Mouse (Mus musculus) left cerebral cortex, postnatal 36 days (tissue): Measurements from ENCODE around the gene Mcts2. TPM values are rescaled to one million over a fixed set of nuclear protein-coding genes. Genes with fewer than 3 reads are reported as not detected.
"Not testable (repeated sequence)": the region's sequence is repeated elsewhere in the genome, so short reads cannot be mapped to it uniquely, and the experiment has no call there.

ENCODE experiments used
- DNase-seq, 2 experiments: peaks; one replicate each; pipeline ENCODE4 v3.0.0; 2021 to 2022; ENCODE audit warnings: low spot score in 2 of 2, mixed read lengths in 1 of 2
- intact Hi-C: fragments of 180-260 bp; cut with DNase I; formaldehyde crosslinking; loops from one replicate; pipeline ENCODE4 v1.15.1; 2025
- total RNA-seq, 2 experiments: library from RNA; stranded (reverse); gene quantifications; 2 replicates each; pipeline ENCODE4 v1.2.3; 2021

The Mcts2 gene
- total RNA-seq = 10 to 100 TPM; 17.0 to 18.9 TPM

- DNase-seq = peak; percentile 89 to 92
- intact Hi-C loops = no loop called here
Observed at GRCm38 (mm10) chr2:152686806-152687267, at the start of gene Mcts2. Mcts2 (plus strand) TSS chr2:152687035.

GRCm38 (mm10) chr2:152637381-152637780 lies 49.5 kb upstream of the Mcts2 start:
- intact Hi-C loops = no loop called here
- DNase-seq = no peak

GRCm38 (mm10) chr2:152638865-152639264 lies 48.0 kb upstream of the Mcts2 start:
- intact Hi-C loops = no loop called here
- DNase-seq = no peak

- intact Hi-C loops = no loop called here
- DNase-seq = no peak
Observed at GRCm38 (mm10) chr2:152639406-152640113, 47.3 kb upstream of the Mcts2 start.

GRCm38 (mm10) chr2:152652901-152653620 lies 33.8 kb upstream of the Mcts2 start:
- intact Hi-C loops = no loop called here
- DNase-seq = no peak

- DNase-seq = peak; percentile 72 to 74
- intact Hi-C loops = no loop called here
Observed at GRCm38 (mm10) chr2:152653874-152654715, 32.7 kb upstream of the Mcts2 start.

GRCm38 (mm10) chr2:152657398-152657797 lies 29.4 kb upstream of the Mcts2 start:
- intact Hi-C loops = loop anchor here (5.0 kb wide), 1 partner anchor 40 kb away; no protein-coding TSS in a partner anchor
- DNase-seq = no peak

GRCm38 (mm10) chr2:152661163-152661562 lies 25.7 kb upstream of the Mcts2 start:
- intact Hi-C loops = no loop called here
- DNase-seq = no peak

- DNase-seq, intact Hi-C loops: not testable (repeated sequence)
Observed at GRCm38 (mm10) chr2:152666191-152666590, 20.6 kb upstream of the Mcts2 start.

- peak; percentile 90 to 91 for DNase-seq
- intact Hi-C loops = no loop called here
Observed at GRCm38 (mm10) chr2:152669256-152669638, 17.6 kb upstream of the Mcts2 start, which contains the start of gene H13. H13 (plus strand) TSS chr2:152669461.

- DNase-seq = peak in 1 of 2 experiments; percentile 29
- intact Hi-C loops = loop anchor here (2.0 to 10.0 kb wide), 2 partner anchors 23 to 275 kb away; partner anchors contain the start of gene Sox12
Observed at GRCm38 (mm10) chr2:152669639-152670484, 17.0 kb upstream of the Mcts2 start.

GRCm38 (mm10) chr2:152670983-152671641 lies 15.7 kb upstream of the Mcts2 start:
- no peak for DNase-seq
- intact Hi-C loops = loop anchor here (2.0 to 10.0 kb wide), 2 partner anchors 22 to 276 kb away; partner anchors contain the start of gene Sox12

- intact Hi-C loops = loop anchor here (2.0 to 10.0 kb wide), 2 partner anchors 21 to 277 kb away; partner anchors contain the start of gene Sox12
- DNase-seq = peak in 1 of 2 experiments; percentile 60
Observed at GRCm38 (mm10) chr2:152671642-152671999, 15.2 kb upstream of the Mcts2 start.

GRCm38 (mm10) chr2:152672166-152672565 lies 14.7 kb upstream of the Mcts2 start:
- no peak for DNase-seq
- intact Hi-C loops = loop anchor here (10.0 kb wide), 1 partner anchor 277 kb away; the partner anchor contains the start of gene Sox12

GRCm38 (mm10) chr2:152674148-152674547 lies 12.7 kb upstream of the Mcts2 start:
- no peak for DNase-seq
- intact Hi-C loops = loop anchor here (10.0 kb wide), 1 partner anchor 279 kb away; the partner anchor contains the start of gene Sox12

- intact Hi-C loops = loop anchor here (5.0 to 10.0 kb wide), 2 partner anchors 58 to 281 kb away; partner anchors contain the start of gene Sox12
- DNase-seq = no peak
Observed at GRCm38 (mm10) chr2:152675252-152675791, 11.5 kb upstream of the Mcts2 start.

GRCm38 (mm10) chr2:152678302-152678701 lies 8.5 kb upstream of the Mcts2 start:
- no peak for DNase-seq
- intact Hi-C loops = loop anchor here (5.0 to 10.0 kb wide), 2 partner anchors 61 to 284 kb away; partner anchors contain the start of gene Sox12

GRCm38 (mm10) chr2:152678925-152679324 lies 7.9 kb upstream of the Mcts2 start:
- DNase-seq = no peak
- intact Hi-C loops = loop anchor here (5.0 to 10.0 kb wide), 2 partner anchors 62 to 284 kb away; partner anchors contain the start of gene Sox12
